Mouse (Mus musculus) spleen, adult 18-20 months (tissue): Measurements from ENCODE around the gene Rnf43.

ENCODE experiments used
- DNase-seq, 2 experiments: peaks; one replicate each; pipeline ENCODE4 v3.0.0; 2022; ENCODE audit warnings: mixed read lengths in 2 of 2

Gene Rnf43

GRCm38 (mm10) chr11:87761806-87762701 is 99.5 kb downstream of the Rnf43 start:
- no peak for DNase-seq

- DNase-seq, result no peak
These were observed 100.3 kb downstream of the Rnf43 start for GRCm38 (mm10) chr11:87762702-87763385.

- DNase-seq, result no peak
These were observed 101.0 kb downstream of the Rnf43 start for GRCm38 (mm10) chr11:87763511-87763987.

- peak; percentile 46 to 50 for DNase-seq
These were observed 101.7 kb downstream of the Rnf43 start for GRCm38 (mm10) chr11:87763988-87764876.

GRCm38 (mm10) chr11:87768745-87769144 is 106.2 kb downstream of the Rnf43 start:
- DNase-seq, result no peak

GRCm38 (mm10) chr11:87770989-87771388 is 108.5 kb downstream of the Rnf43 start:
- peak; percentile 65 to 91 for DNase-seq

GRCm38 (mm10) chr11:87772354-87772753 is 109.8 kb downstream of the Rnf43 start:
- DNase-seq, result no peak

GRCm38 (mm10) chr11:87778100-87778765 is 115.7 kb downstream of the Rnf43 start:
- DNase-seq, result no peak

- DNase-seq, result no peak
These were observed 116.4 kb downstream of the Rnf43 start for GRCm38 (mm10) chr11:87778915-87779314.

- no peak for DNase-seq
These were observed 116.9 kb downstream of the Rnf43 start for GRCm38 (mm10) chr11:87779392-87779791.

- no peak for DNase-seq
These were observed 117.6 kb downstream of the Rnf43 start for GRCm38 (mm10) chr11:87780130-87780529.
